Mouse (Mus musculus) hindbrain, embryonic 12.5 days (tissue): ENCODE results near the gene Ttyh3. TPM values are rescaled to one million over a fixed set of nuclear protein-coding genes. Genes with fewer than 3 reads are reported as not detected.

ENCODE experiments used
- ATAC-seq: fragments of 200-750 bp; cut with Nextera tagmentation; 2 replicates; pipeline ENCODE4 v1.8.0; 2017; ENCODE audit warnings: moderate TSS enrichment; ENCODE audit not compliant: low FRiP score
- H3K27ac ChIP-seq: fragments of 300-500 bp; sonication (generic); 2 replicates; pipeline ENCODE4 v1.5.1; 2016; ENCODE audit warnings: mild to moderate bottlenecking
- H3K27me3 ChIP-seq: fragments of 300-500 bp; sonication (generic); 2 replicates; pipeline ENCODE4 v1.6.1; 2016; ENCODE audit warnings: mild to moderate bottlenecking
- H3K36me3 ChIP-seq: fragments of 300-500 bp; sonication (generic); 2 replicates; pipeline ENCODE4 v1.6.1; 2016; ENCODE audit warnings: mild to moderate bottlenecking
- H3K4me1 ChIP-seq: fragments of 300-500 bp; sonication (generic); 2 replicates; pipeline ENCODE4 v1.6.1; 2016
- H3K4me2 ChIP-seq: fragments of 300-500 bp; sonication (generic); replicated peaks from 2 replicates; pipeline ENCODE4 v1.6.1; 2016; ENCODE audit warnings: mild to moderate bottlenecking
- H3K4me3 ChIP-seq: fragments of 300-500 bp; sonication (generic); 2 replicates; pipeline ENCODE4 v1.5.1; 2016; ENCODE audit warnings: mild to moderate bottlenecking
- H3K9ac ChIP-seq: fragments of 300-500 bp; sonication (generic); 2 replicates; pipeline ENCODE4 v1.6.1; 2016; ENCODE audit warnings: mild to moderate bottlenecking, moderate library complexity
- H3K9me3 ChIP-seq: fragments of 300-500 bp; sonication (generic); replicated peaks from 2 replicates; pipeline ENCODE4 v1.6.1; 2016; ENCODE audit warnings: mild to moderate bottlenecking
- WGBS: fragments of 180-500 bp; shearing (Covaris S2); methylation state at CpG from one replicate; pipeline ENCODE4 v1.1.7; 2016; 5-methylcytosine and 5-hydroxymethylcytosine counted together
- polyA plus RNA-seq: library from polyadenylated mRNA; unstranded; fragments of >200 nt; fragmentation: Nextera tagmentation; extraction: Ambion mirVana; gene quantifications from 2 replicates; pipeline ENCODE4 v1.2.1, GENCODE M21; 2016

Ttyh3 gene
- polyA plus RNA-seq, 1 experiment from 2014 or later: 83.7 TPM

DNA sequence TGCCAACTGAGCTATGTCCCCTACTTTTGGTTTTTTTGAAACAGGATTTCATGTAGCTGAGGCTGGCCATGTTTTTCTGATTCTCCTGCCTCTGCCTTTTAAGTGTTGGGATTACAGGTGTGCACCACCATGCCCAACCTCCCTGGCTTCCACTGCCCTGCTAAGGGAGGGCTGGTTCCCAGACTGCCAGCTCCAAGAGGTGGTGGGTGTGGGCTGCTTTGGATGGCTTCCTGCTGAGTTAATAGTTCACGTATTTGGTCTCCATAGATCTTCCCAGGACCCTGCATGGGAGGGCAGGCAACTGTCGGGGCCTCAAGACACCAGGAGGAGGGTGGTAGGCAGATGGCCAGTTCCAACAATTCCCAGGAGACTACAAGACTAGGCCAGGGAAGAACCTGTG, 46.3 kb downstream of the Ttyh3 start:
- Histone ChIP-seq H3K27ac (no peak overlapping the region), H3K27me3 (peaks cover 12% of the 10 kb centered on the region), H3K4me2 (no peak overlapping the region), H3K9ac (no peak overlapping the region), H3K4me1 (peaks cover 39% of the 10 kb centered on the region), H3K36me3 (no peaks in the 10 kb centered on the region), H3K9me3 (no peaks in the 10 kb centered on the region), H3K4me3 (no peak overlapping the region)
- no peak for ATAC-seq
- WGBS: 37% methylated on average over 2 of the region's 2 CpGs

DNA sequence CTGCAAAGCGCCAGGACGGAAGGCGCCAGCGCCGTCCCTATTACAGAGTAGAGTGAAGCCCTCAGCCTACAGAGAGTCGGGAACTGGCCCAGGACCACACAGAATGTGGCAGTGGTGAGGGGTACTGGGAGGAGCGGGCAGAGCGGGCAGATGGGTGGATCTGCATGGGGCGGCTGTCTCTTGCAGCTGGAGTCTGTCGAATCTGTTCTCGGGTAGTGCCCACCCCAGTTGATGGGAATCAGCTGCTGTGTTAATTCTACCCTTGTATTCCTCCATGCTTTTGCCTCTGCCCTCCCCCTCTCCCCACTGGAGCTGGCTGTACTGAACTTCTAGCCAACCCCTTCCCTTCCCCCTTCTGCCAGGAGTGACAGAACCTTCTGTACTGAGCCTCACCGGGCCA, 47.1 kb downstream of the Ttyh3 start:
- peak; percentile 46 for ATAC-seq
- no peak overlapping the region for H3K4me3 ChIP-seq
- 63% methylated on average over 12 of the region's 12 CpGs for WGBS
- H3K9me3 ChIP-seq: no peaks in the 10 kb centered on the region
- no peak overlapping the region for H3K27ac ChIP-seq
- no peaks in the 10 kb centered on the region for H3K36me3 ChIP-seq
- H3K27me3 ChIP-seq: peaks cover 12% of the 10 kb centered on the region
- H3K4me1 ChIP-seq: peaks cover 31% of the 10 kb centered on the region
- H3K4me2 ChIP-seq: no peak overlapping the region
- H3K9ac ChIP-seq: no peak overlapping the region

DNA sequence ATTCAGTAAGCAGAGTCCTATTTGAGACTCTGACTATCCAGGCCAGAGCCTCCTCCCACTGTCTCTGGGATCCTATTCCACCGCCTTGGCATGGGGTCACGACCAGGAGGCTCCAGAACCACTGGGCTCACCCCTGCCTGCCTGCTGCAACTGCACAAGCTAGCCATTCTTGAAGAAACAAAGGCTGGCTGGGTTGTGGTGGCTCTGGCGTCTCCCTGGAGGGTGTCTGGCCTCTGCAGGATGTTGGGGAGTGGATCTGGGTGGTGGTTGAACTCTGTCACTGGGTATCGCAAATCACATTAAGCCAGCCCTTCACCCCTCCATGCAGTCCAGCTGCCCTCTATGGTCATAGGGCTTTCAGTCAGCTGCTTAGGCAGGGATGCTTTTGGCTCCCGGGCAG, 48.9 kb downstream of the Ttyh3 start:
- ATAC-seq: no peak
- peaks cover 16% of the 10 kb centered on the region for H3K4me1 ChIP-seq
- H3K4me3 ChIP-seq: no peak overlapping the region
- H3K27ac ChIP-seq: no peak overlapping the region
- H3K9me3 ChIP-seq: no peaks in the 10 kb centered on the region
- no peak overlapping the region for H3K9ac ChIP-seq
- H3K27me3 ChIP-seq: peaks cover 2% of the 10 kb centered on the region
- no peaks in the 10 kb centered on the region for H3K36me3 ChIP-seq
- no peak overlapping the region for H3K4me2 ChIP-seq
- WGBS: 56% methylated on average over 5 of the region's 5 CpGs

DNA sequence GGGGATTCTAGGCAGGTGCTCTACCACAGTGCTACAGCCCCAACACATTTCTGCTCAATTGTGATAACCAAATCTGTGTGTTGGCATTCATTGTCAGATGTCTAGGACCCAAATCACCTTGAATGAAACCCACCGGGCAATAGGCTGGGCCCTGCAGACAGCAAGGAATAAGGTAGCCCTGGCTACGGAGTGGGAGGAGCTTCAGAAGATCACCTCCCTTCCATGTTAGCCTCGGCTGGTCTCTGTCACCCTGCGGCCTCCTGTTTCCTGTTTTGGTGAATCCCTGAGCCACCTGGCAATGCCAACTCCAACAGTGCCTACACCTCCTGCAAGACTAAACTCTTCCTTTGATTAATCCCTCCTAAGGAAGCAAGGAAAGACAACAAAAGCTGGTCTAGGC, 51.0 kb downstream of the Ttyh3 start:
- no peak overlapping the region for H3K27ac ChIP-seq
- H3K27me3 ChIP-seq: no peaks in the 10 kb centered on the region
- ATAC-seq: no peak
- H3K9ac ChIP-seq: no peak overlapping the region
- H3K36me3 ChIP-seq: no peaks in the 10 kb centered on the region
- H3K9me3 ChIP-seq: no peaks in the 10 kb centered on the region
- peaks cover 15% of the 10 kb centered on the region; the same call in 1 of the 2 replicates for H3K4me1 ChIP-seq
- no peak overlapping the region for H3K4me3 ChIP-seq
- 85% methylated on average over 4 of the region's 4 CpGs for WGBS
- no peak overlapping the region for H3K4me2 ChIP-seq

DNA sequence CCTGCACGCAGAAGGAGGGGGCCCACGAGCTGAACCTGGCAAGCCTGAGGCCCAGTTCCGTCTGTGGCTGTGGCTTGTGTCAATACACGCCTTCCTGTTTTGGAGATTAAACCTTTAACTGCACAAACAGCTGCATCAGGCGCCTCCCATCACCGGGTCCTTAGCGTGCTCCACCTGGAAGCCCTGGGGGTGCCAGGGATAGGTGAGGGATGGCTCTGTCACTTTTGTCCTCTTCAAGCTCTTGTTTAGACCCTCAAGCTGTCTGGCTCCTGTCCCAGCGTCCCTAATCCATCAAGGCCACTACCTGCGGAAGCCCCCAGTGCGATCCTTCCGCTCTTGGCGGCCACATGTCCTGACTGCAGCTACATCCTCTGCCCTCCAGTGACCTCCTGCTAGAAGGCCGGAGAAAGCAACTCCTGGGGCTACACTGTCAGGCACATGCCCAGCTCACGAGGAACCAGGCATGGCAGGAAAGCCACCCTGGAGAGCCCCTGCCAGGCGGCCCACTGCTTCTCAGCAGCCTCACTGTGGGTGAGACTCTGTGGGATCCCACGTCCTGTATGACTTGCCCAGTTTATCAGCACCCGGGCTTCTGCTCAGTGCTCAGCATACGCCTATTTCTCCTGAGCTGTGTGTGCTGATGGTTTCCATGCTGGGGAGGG, 51.8 kb downstream of the Ttyh3 start:
- Histone ChIP-seq H3K27me3 (no peaks in the 10 kb centered on the region), H3K4me2 (no peak overlapping the region), H3K9me3 (no peaks in the 10 kb centered on the region), H3K36me3 (no peaks in the 10 kb centered on the region), H3K9ac (no peak overlapping the region), H3K4me3 (no peak overlapping the region), H3K4me1 (peaks cover 13% of the 10 kb centered on the region; the same call in 1 of the 2 replicates), H3K27ac (no peak overlapping the region)
- WGBS: 71% methylated on average over 18 of the region's 18 CpGs
- ATAC-seq: no peak

DNA sequence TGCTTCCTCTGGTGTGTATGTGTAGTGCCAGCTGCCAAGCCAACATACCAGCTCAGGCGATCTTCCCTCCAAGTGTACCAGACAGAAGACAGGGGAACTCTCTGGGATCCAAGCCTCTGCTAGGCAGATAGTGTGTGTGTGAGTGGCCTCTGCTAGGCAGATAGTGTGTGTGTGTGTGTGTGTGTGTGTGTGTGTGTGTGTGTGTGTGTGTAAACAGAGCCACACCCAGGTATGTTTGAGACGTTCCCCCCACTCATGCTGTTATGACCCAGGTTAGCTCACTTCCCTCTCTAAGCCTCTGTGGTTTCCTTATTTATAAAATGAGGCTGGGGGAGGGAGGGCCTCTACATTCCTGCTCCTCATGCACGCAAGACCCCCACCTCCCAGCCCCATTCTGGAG, 52.4 kb downstream of the Ttyh3 start:
- Histone ChIP-seq H3K4me2 (no peak overlapping the region), H3K4me3 (no peak overlapping the region), H3K27me3 (0 out of 2 replicates have a peak, but pooled peaks cover under 1% of the 10 kb centered on the region), H3K9ac (no peak overlapping the region), H3K27ac (no peak overlapping the region), H3K9me3 (no peaks in the 10 kb centered on the region), H3K4me1 (0 out of 2 replicates have a peak, but pooled peaks cover 6% of the 10 kb centered on the region), H3K36me3 (no peaks in the 10 kb centered on the region)
- WGBS: 81% methylated on average over 3 of the region's 3 CpGs
- ATAC-seq: no peak

DNA sequence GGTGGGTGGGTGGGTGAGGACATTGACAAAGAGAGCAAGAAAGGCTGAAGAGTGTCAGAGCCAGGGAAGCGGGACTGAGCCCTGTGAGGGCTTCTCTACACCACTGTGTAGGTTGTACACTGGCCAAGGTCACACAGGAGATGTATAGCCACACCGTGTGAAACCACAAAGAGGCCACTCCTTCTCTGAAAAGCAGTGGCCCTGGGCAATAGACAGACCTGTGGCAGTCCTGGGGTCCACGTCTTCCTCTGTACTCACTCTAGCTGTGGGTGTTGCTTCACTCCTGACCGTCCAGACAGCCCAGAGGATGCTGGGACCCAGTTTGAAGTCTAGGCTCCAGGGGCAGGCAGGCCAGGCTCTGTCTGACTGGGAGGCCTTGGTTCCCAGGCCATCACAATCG, 54.0 kb downstream of the Ttyh3 start:
- no peaks in the 10 kb centered on the region for H3K9me3 ChIP-seq
- H3K9ac ChIP-seq: no peak overlapping the region
- ATAC-seq: no peak
- no peak overlapping the region for H3K4me2 ChIP-seq
- WGBS: 62% methylated on average over 5 of the region's 5 CpGs
- no peak overlapping the region for H3K4me3 ChIP-seq
- no peaks in the 10 kb centered on the region for H3K36me3 ChIP-seq
- 0 out of 2 replicates have a peak, but pooled peaks cover 3% of the 10 kb centered on the region for H3K27me3 ChIP-seq
- H3K27ac ChIP-seq: no peak overlapping the region
- H3K4me1 ChIP-seq: 0 out of 2 replicates have a peak, but pooled peaks cover 4% of the 10 kb centered on the region

DNA sequence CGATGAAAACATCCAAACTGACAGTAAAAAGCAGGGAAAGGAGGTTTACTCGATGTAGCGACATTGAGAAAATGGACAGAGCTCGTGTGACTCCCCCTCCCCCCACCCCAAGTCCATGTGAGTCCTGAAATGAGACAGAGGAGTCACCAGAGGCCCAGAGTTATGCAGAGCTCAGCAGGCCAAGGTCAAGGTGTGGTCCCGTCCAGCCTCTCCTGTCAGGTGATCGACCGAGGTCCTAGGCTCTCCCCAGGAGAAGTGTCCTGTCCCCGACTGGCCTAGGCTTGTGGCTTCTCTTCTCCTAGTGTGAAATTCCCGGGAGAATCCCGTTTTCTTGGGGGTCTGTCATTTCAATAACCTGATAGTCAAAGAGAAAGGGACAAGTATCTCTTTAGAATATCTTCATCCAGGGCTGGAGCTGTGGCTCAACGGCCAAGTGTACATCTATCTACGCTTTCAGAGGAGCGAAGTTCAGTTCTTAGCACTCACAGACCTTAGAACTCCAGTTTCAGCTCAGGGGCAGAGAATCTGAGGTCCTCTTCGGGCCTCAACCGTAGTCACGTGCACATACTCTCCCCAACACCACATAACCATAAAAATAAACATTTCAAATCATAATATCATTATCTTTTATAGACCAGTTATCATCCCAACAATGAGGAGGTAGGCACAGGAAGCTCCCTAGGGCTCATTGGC, 59.6 kb downstream of the Ttyh3 start:
- Histone ChIP-seq H3K4me1 (peaks cover 13% of the 10 kb centered on the region), H3K4me2 (no peak overlapping the region), H3K27ac (no peak overlapping the region), H3K9me3 (no peaks in the 10 kb centered on the region), H3K9ac (no peak overlapping the region), H3K4me3 (no peak overlapping the region), H3K36me3 (no peaks in the 10 kb centered on the region), H3K27me3 (0 out of 2 replicates have a peak, but pooled peaks cover 3% of the 10 kb centered on the region)
- 90% methylated on average over 16 of the region's 16 CpGs for WGBS
- ATAC-seq: no peak

DNA sequence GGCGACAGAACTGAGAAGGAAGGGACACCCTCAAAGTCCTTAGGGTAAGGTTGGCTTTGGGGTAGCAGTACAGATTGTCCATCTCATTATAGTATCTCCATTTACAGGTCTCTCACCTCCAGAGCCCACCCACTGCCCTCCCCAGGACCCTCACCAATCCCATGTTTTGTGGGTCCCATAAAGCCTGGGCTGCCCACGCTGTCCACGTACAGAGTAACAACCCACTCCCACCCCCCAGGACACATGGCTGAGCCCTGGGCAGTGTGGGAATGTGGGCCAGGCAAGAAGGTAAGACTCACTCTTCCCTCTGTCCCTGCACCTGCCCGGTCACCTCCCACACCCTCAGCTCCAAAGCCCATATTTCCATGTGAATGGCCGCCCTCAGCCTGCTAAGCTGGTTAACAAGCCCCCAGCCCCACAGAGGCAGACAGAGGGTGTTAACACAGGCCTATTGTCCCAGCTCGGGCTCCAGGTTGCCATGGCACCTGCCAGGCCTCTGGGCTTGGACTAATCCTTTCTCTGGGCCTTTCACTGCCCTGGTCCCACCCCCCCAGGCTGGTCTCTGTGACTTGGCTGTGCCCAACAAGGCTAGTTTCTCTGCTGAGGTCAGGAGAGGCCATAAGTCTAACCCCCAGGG, 65.0 kb downstream of the Ttyh3 start:
- H3K4me2 ChIP-seq: peak overlapping the region; percentile 20
- peak overlapping the region; percentile 36; the same call in 1 of the 2 replicates for H3K9ac ChIP-seq
- no peaks in the 10 kb centered on the region for H3K9me3 ChIP-seq
- peak; percentile 70 for ATAC-seq
- peak overlapping the region; percentile 86 for H3K27ac ChIP-seq
- H3K27me3 ChIP-seq: no peaks in the 10 kb centered on the region
- H3K4me1 ChIP-seq: peaks cover 59% of the 10 kb centered on the region
- no peaks in the 10 kb centered on the region for H3K36me3 ChIP-seq
- WGBS: 17% methylated on average over 6 of the region's 6 CpGs
- no peak overlapping the region for H3K4me3 ChIP-seq

DNA sequence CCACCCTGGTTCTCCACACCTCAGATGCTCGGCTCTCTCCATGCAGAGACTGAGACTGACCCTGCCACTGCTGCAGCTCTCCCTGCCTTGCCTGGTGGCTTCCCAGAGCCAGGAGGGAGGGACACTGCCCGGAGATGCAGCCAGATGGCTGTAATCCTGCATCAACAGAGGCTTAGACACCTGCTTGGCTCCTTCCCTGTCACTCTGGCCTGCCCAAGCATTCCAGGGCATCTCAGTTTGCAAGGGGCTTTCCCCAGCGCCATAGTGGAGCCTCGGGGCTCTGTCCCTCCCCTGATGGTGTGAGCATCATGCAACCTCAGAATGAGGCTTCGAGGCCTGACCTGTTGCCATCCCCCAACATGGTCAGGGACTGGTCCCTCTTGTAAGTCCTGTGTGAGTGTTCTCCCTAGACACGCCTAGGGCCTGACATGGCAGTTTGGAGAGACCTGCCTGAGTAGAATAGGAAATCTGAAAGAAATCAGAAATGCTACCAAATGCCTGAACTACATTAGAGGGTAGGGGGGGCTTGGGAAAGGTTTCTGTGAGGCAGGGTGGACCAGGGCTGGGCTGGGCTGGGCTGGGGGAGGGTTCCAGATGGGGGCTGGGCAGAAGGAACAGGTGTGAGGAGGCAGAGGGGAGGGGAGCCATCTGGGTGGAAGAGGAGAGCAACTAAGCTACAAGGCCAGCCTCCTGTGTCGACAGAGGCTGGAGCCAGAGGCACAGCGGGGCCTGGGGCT, 65.7 kb downstream of the Ttyh3 start:
- no peaks in the 10 kb centered on the region for H3K36me3 ChIP-seq
- H3K9me3 ChIP-seq: no peaks in the 10 kb centered on the region
- peak overlapping the region; percentile 5; the same call in 1 of the 2 replicates for H3K9ac ChIP-seq
- no peak overlapping the region for H3K4me3 ChIP-seq
- peaks cover 65% of the 10 kb centered on the region for H3K4me1 ChIP-seq
- peak; percentile 38 for ATAC-seq
- H3K27ac ChIP-seq: peak overlapping the region; percentile 86
- H3K4me2 ChIP-seq: 0 out of 2 replicates have a peak overlapping the region, but pooled peaks have one; percentile 19
- WGBS: 16% methylated on average over 8 of the region's 8 CpGs
- H3K27me3 ChIP-seq: no peaks in the 10 kb centered on the region

DNA sequence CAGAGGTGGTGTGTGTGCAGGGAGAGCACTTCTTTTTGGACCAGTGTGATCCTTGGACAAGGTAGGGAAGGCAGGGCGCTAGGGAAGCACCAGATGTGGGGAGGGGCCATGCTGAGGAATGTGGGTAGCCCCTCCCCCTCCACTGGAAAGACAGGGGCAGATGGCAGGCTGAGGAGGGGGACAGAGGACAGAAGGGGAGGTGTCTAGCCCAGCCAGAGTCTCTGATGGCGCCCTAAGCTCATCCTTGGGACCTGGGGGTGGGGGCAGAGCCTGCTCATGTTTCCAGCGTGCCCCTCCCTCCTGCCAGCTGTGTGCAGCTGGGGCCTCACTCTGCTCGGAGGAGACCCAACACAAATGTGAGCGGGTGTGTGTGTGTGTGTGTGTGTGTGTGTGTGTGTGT, 67.3 kb downstream of the Ttyh3 start:
- peak overlapping the region; percentile 40; the same call in 1 of the 2 replicates for H3K27ac ChIP-seq
- no peaks in the 10 kb centered on the region for H3K27me3 ChIP-seq
- peaks cover 63% of the 10 kb centered on the region for H3K4me1 ChIP-seq
- 3% methylated on average over 5 of the region's 5 CpGs for WGBS
- H3K9me3 ChIP-seq: no peaks in the 10 kb centered on the region
- H3K4me3 ChIP-seq: no peak overlapping the region
- no peaks in the 10 kb centered on the region for H3K36me3 ChIP-seq
- H3K4me2 ChIP-seq: peak overlapping the region; percentile 18; the same call in 1 of the 2 replicates
- H3K9ac ChIP-seq: no peak overlapping the region
- no peak for ATAC-seq

DNA sequence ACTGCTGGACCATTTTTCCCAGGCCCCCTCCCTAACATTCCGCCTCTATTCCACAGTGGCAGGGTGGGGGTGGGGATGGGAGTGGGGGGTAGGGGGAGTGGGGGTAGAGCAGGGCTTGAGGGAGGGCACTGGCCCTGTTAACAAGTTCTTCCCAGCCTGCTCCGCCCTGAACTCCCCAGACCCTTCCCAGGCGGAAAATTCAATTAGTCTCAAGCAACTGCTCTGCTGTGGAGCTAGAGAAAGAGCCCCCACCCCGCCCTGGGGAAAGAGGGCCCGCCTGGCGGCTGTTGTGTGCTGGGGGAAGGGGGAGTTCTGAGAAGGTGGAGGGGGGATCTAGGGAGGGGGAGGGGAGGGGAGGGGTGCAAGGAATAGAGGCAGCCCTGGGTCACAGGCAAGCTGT, 69.1 kb downstream of the Ttyh3 start:
- Histone ChIP-seq H3K4me2 (peak overlapping the region; percentile 4; the same call in 1 of the 2 replicates), H3K27ac (peak overlapping the region; percentile 55), H3K4me3 (no peak overlapping the region), H3K36me3 (no peaks in the 10 kb centered on the region), H3K4me1 (peaks cover 58% of the 10 kb centered on the region), H3K27me3 (no peaks in the 10 kb centered on the region), H3K9ac (no peak overlapping the region), H3K9me3 (no peaks in the 10 kb centered on the region)
- peak; percentile 73 for ATAC-seq
- WGBS: 4% methylated on average over 6 of the region's 6 CpGs
